Mouse (Mus musculus) liver, embryonic 14.5 days (tissue): ENCODE measurements around the gene Wfdc1.

Experiments used
- CTCF ChIP-seq: IDR thresholded peaks from 2 replicates; pipeline ENCODE4 v1.5.1; 2016; ENCODE audit warnings: antibody characterized with exemption, low read depth, control low read depth
- EP300 ChIP-seq: IDR thresholded peaks from 2 replicates; pipeline ENCODE4 v1.6.1; 2016; ENCODE audit warnings: antibody characterized with exemption, low read depth

- no peak for TF ChIP-seq CTCF
- TF ChIP-seq EP300: no peak
Measured at GRCm38 (mm10) chr8:119624916-119625315, 41.2 kb upstream of the Wfdc1 start.
